Mouse (Mus musculus) heart, postnatal 10 days (tissue): ENCODE measurements around the gene Ankrd35. TPM values are rescaled to one million over a fixed set of nuclear protein-coding genes. Genes with fewer than 3 reads are reported as not detected.
"Not testable (repeated sequence)": the region's sequence is repeated elsewhere in the genome, so short reads cannot be mapped to it uniquely, and the experiment has no call there.

ENCODE experiments used
- DNase-seq, 2 experiments: peaks; one replicate each; pipeline ENCODE4 v3.0.0; 2021
- intact Hi-C: fragments of 180-260 bp; cut with DNase I; formaldehyde crosslinking; loops from one replicate; pipeline ENCODE4 v1.15.1; 2025
- total RNA-seq, 2 experiments: library from RNA; stranded (reverse); gene quantifications; 2 replicates each; pipeline ENCODE4 v1.2.3; 2021

Ankrd35 gene
- total RNA-seq = under 1 TPM; 0.55 to 0.60 TPM

DNA sequence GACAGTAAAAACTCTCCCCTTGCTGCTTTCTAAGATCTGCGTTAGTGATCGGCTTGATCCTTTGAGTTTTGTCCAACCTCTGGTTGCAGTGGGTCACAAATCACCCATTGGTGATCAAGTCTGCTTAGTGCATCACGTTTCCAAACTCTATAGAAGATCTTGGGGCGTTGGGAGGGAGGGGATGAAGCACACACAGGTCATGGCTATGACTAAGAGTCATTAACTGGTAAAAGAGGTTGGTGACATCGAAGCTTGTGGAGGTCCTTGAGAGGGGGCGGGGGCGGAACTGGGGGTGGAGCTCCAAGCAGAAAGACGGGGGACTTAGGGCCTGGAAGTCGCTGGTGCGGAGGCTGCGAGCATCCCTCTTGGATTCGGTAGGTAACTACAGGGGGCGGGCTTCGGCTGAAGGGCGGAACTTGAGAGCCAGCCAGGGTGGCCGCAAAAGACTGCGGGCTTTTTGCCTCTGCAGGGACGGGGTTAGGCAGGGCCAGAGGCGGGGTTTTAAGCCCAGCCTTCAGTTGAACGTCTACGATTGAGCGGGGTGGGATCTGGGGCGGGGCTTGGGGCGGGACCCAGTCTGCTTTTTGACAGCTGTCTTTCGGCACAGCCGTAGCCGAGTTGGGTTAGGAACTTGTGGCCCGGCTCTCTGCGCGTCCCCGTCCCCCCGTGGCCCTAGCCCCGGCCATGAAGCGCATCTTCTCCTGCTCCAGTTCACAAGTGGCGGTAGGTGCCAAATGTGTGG lies at the start of gene Ankrd35:
Gene Ankrd35 (plus strand): TSS at position 405 of the 742 bp plus-strand sequence.
- DNase-seq = peak; percentile 82 to 85
- intact Hi-C loops = loop anchor here (5.0 kb wide), 1 partner anchor 37 kb away; the partner anchor contains the start of gene Nudt17

DNA sequence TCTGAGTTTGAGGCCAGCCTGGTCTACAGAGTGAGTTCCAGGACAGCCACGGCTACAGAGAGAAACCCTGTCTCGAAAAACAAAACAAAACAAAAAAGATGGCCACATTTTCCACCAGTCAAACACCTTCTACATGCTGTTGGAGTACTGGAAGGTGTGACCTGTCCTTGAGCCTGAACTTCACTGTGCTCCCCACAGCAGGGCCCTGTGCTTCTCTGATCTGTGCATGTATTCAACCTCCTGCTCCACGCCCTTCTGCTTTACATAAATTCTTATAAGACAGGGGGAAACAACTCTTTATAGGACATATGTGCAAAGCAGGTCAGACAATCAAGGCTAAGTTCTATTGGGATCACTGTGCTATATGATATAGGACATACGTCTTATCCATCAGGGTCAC lies 46.7 kb upstream of the Ankrd35 start:
- intact Hi-C loops = no loop called here
- no peak for DNase-seq

DNA sequence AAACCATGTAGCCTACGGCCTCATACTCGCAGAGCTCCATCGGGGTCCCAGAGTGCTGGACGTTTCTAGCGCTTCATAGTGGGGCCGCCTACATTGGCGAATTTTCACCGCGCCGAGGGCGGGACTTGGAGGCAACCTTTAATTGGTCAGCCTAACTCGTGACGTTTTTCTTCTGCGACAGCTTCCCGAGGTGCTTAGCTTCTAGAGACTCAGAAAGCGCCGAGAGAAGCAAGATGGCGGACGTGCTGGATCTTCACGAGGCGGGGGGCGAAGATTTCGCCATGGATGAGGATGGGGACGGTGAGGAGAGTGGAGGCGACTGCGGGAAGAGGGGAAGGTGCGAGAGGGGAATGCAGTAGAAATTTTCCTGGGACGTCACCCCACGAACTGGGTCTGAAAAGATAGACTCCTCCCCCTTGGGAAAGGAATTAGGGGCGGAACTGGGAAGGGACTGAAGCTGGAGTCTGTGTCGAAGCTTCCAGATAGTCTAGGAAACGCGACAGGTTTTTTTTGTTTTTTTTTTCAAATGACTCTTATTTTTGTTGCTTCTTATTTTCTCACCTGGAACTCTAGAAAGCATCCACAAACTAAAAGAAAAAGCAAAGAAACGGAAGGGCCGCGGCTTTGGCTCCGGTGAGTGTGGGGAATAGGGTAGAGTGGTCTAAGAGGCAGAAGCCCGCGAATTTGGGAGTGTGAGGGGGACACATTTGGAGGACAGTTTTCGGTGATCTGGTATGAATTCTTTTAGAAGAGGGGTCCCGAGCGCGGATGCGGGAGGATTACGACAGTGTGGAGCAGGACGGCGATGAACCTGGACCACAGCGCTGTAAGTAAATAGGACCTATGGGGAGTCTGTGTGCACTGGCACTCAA lies 40.0 kb upstream of the Ankrd35 start, which contains the start of gene Rbm8a:
Gene Rbm8a (plus strand): TSS at position 205 of the 872 bp plus-strand sequence.
- intact Hi-C loops = no loop called here
- DNase-seq = peak; percentile 98

- intact Hi-C loops = no loop called here
- DNase-seq = no peak
Measured at GRCm38 (mm10) chr3:96632058-96632457, 37.9 kb upstream of the Ankrd35 start.

DNA sequence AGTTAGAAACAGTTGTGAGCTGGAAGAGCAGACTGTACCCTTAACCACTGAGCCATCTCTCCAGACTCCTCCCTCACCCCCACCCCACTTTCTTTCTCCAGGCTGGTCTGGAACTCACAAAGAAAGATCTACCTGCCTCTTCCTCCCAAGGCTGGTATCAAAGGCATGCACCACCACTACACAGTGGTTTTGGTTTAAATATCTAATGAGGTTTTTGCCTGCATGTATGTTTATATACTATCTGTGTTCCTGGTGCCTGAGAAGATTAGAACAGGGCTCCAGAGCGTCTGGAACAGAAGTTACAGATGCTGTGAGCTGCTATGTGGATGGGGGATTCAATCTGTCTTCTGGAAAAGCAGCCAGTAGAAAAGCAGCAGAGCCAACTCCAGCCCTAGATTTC lies 35.9 kb upstream of the Ankrd35 start:
- intact Hi-C loops = loop anchor here (2.0 kb wide), 1 partner anchor 31 kb away; no protein-coding TSS in a partner anchor
- no peak for DNase-seq

DNA sequence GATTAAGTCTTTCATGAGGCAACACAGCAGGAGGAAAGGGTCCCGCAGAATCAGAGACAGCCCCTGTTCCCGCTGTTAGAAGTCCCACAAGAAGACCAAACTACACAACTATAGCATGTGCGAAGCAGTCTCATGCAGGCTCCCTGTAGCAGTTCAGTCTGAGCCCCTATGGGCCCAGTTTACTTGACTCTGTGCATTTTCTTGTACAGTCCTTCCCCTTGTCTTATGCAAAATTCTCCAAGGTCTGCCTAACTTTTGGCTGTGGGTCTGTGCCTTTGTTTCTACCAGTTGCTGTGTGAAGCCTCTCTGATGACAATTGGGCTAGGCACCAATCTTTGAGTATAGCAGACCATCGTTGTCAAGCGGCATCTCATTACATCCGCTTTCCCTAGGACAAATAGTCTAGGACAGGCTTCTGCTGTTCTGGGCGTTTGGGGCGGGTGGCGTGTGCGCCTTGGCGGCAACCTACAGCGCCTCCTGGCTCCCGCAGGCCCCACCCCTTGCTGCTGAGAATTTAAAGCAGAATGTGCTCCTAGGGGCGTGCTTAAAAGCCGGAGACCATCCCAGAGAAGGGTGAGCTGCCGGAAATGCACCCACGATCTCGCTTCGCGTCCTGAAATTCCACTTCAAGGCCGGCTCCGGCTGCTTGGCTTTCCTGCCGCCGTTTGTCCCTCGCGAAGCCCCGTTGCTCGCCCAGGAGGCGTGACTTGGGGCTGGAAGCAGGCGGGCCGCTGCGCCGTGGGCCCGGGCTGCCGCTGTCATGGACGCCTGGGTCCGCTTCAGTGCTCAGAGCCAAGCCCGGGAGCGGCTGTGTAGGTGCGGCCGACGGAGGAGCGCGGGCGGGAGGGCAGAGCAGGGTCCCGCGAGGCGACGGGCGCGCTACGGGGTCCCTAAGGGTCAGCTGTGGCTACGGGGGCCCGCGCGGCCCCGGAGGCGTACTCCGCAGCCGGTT lies 34.7 kb upstream of the Ankrd35 start, which contains the start of the genes Pex11b and Gm42957:
Gene Pex11b (plus strand): TSS at position 449 of the 952 bp plus-strand sequence.
Gene Gm42957 (plus strand): TSS at position 547 of the 952 bp plus-strand sequence.
- DNase-seq = peak; percentile 94
- intact Hi-C loops = loop anchor here (2.0 to 5.0 kb wide), 2 partner anchors 32 to 62 kb away; partner anchors contain the start of gene Pias3

DNA sequence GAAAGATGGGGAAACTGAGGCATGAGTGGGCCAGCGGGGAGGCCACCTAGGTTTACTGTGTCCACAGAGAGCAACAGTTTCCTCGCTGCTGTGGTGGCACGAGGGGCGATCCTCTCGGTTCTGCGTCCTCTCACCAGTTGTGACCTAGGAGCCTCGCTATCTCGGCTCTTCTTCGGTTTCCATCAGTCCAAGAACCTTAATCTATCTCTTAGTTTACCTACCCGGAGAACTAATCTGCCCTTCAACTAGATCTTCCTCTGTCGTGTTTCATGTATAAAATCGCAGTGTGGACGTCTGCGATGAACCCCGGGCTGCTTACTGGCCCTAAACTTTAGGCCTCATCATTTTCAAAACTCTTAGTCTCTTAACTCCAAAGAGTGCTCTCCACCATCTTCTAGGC lies 34.0 kb upstream of the Ankrd35 start:
- intact Hi-C loops = loop anchor here (2.0 to 5.0 kb wide), 2 partner anchors 33 to 61 kb away; partner anchors contain the start of gene Pias3
- no peak for DNase-seq

GRCm38 (mm10) chr3:96636448-96636847 lies 33.5 kb upstream of the Ankrd35 start:
- DNase-seq = no peak
- intact Hi-C loops = loop anchor here (5.0 kb wide), 1 partner anchor 61 kb away; the partner anchor contains the start of gene Pias3

DNA sequence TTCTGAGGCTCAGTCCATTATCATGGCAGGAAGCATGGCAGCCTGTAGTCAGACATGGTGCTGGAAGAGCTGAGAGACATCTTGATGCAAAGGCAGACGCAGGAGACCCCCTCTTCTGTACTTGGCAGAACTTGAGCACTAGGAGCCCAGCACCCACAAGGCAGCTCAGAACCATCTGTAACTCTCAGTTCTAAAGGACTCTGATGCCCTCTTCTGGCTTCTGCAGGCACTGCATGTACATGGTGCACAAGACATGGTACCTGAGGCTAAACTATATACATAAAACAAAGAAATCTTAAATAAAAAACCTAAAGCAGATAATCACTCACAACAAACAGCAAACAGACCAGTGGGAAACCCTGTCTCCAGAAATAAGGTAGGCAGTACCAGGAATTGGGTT lies 30.7 kb upstream of the Ankrd35 start:
- intact Hi-C loops = loop anchor here (2.0 to 5.0 kb wide), 3 partner anchors 58 to 92 kb away; partner anchors contain the start of gene Pias3
- peak; percentile 57 to 71 for DNase-seq

- intact Hi-C loops = loop anchor here (2.0 kb wide), 1 partner anchor 18 kb away; no protein-coding TSS in a partner anchor
- DNase-seq = peak; percentile 52 to 73
Measured at GRCm38 (mm10) chr3:96645018-96645649, 24.8 kb upstream of the Ankrd35 start, which contains the start of gene Itga10. Gene Itga10, plus strand, starts transcription at chr3:96645584.

DNA sequence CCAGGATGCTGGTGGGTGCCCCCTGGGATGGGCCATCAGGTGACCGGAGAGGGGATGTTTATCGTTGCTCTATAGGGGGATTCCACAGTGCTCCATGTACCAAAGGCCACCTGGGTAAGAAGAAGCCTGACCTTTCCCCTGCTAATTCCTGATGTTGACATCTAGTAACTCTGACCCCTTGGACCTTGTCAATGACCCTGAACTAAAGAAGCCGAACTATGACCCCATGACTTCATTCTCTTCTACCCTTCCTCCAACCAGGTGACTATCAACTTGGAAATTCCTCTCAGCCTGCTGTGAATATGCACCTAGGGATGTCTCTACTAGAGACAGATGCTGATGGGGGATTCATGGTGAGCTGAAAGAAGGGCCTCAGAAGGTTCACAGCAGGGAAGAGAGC lies 22.6 kb upstream of the Ankrd35 start:
- DNase-seq = no peak
- intact Hi-C loops = no loop called here

DNA sequence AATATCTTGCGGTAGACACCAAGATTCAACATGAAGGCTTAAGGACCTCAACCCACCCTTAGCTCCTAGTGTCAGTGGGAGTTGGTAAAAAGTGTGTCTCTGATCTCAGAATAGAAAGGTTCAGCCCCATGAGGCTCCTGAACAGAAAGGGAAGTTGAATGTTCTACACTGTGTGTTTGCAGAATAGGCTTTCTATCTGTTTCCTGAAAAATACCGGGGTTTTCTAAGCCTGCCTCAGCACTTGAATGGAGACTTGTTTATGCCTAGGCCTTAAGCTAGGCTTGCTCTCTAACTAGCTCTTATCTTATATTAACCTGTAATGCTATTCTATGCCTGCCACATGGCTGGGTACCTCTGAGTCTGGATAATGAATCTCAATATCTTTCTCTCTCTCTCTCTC lies 9.0 kb upstream of the Ankrd35 start:
- intact Hi-C loops = no loop called here
- DNase-seq = no peak

- intact Hi-C loops = loop anchor here (2.0 kb wide), 2 partner anchors 18 to 116 kb away; partner anchors contain the start of gene Itga10
- no peak for DNase-seq
Measured at GRCm38 (mm10) chr3:96662731-96663316, 7.1 kb upstream of the Ankrd35 start.

- intact Hi-C loops = loop anchor here (2.0 kb wide), 2 partner anchors 19 to 117 kb away; partner anchors contain the start of gene Itga10
- peak; percentile 89 to 95 for DNase-seq
Measured at GRCm38 (mm10) chr3:96663432-96664239, 6.3 kb upstream of the Ankrd35 start.

GRCm38 (mm10) chr3:96665732-96666363 lies 4.1 kb upstream of the Ankrd35 start:
- not testable (repeated sequence) for DNase-seq
- intact Hi-C loops = loop anchor here (5.0 kb wide), 1 partner anchor 41 kb away; the partner anchor contains the start of gene Nudt17

DNA sequence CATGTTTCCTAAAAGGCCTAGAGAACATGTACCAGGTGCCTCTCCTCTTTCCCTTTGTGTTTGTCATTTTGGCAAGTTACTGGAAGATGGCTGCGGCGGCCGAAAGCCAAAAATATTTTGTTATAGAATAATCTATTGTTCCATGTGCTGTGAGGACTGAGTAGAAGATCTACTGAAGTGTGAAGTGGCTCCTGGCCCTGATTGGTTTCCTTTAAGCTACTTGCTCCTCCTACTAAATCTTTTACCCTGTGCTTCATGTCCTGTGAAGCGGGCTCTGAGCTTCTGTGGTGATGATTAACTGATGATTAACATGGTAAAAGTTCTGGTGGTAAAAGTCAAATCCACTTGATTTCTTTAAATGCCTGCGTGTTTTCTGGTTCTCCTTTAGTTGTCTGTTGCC lies 3.0 kb upstream of the Ankrd35 start:
- no peak for DNase-seq
- intact Hi-C loops = loop anchor here (5.0 kb wide), 1 partner anchor 40 kb away; the partner anchor contains the start of gene Nudt17

GRCm38 (mm10) chr3:96667316-96667715 lies 2.6 kb upstream of the Ankrd35 start:
- intact Hi-C loops = loop anchor here (5.0 kb wide), 1 partner anchor 40 kb away; the partner anchor contains the start of gene Nudt17
- no peak for DNase-seq
